Mouse (Mus musculus): ENCODE results near the gene Npnt. TPM values are rescaled to one million over a fixed set of nuclear protein-coding genes. Genes with fewer than 3 reads are reported as not detected.

Gene Npnt
- polyA plus RNA-seq, 1 experiment, result 17.6 TPM

DNA sequence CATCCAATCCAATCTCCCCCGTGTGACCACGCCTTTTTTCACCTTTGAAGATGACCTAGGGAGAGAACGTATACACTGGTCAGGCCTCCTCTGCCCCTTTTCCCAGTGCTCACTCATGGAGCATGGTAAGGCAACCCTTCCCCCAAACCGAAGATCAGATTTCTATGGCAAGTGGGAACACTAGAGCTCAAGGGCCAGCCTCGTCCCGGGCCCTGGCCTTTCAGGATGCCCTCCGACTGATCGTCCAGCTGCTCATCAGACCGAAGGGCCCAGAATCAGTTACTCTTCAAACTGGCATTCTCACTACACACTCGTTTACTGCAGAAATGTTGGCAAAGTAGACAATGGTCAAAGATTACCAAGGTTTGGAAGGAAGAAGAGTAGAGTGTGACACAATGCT lies 65.6 kb downstream of the Npnt start:
- H3K27me3 ChIP-seq (ENCODE audit: control insufficient read depth, insufficient read depth, low read length, poor library complexity, severe bottlenecking), result no peaks in the 10 kb centered on the region
- TF ChIP-seq CTCF (IDR thresholded peaks at IDR 0.05; ENCODE audit: low read depth, low read length) (no peak), POLR2A (IDR thresholded peaks at IDR 0.05; ENCODE audit: insufficient read depth, low read length) (no peak), EP300 (IDR thresholded peaks at IDR 0.05; ENCODE audit: insufficient read depth, low read depth, low read length) (no peak)
- no peak overlapping the region for H3K9ac ChIP-seq (ENCODE audit: low read depth, poor library complexity, severe bottlenecking)
- no peaks in the 10 kb centered on the region for H3K4me1 ChIP-seq (ENCODE audit: control insufficient read depth, insufficient read depth, low read length)
- H3K9me3 ChIP-seq (replicated peaks; ENCODE audit: control insufficient read depth, insufficient read depth, low read length, poor library complexity, severe bottlenecking), result no peaks in the 10 kb centered on the region
- H3K4me3 ChIP-seq (ENCODE audit: low read depth, low read length), result no peak overlapping the region
- H3K36me3 ChIP-seq (ENCODE audit: control insufficient read depth, insufficient read depth, low read length, poor library complexity, severe bottlenecking), result no peaks in the 10 kb centered on the region
- no peak overlapping the region for H3K27ac ChIP-seq (ENCODE audit: insufficient read depth, low read length)

GRCm38 (mm10) chr3:132883256-132883655 lies 66.8 kb downstream of the Npnt start:
- H3K9me3 ChIP-seq (replicated peaks; ENCODE audit: control insufficient read depth, insufficient read depth, low read length, poor library complexity, severe bottlenecking), result no peaks in the 10 kb centered on the region
- no peaks in the 10 kb centered on the region for H3K4me1 ChIP-seq (ENCODE audit: control insufficient read depth, insufficient read depth, low read length)

GRCm38 (mm10) chr3:132880826-132881225 lies 69.3 kb downstream of the Npnt start:
- Histone ChIP-seq H3K27me3 (ENCODE audit: control insufficient read depth, insufficient read depth, low read length, poor library complexity, severe bottlenecking) (no peaks in the 10 kb centered on the region), H3K27ac (ENCODE audit: insufficient read depth, low read length) (no peak overlapping the region), H3K9ac (ENCODE audit: low read depth, poor library complexity, severe bottlenecking) (no peak overlapping the region), H3K4me1 (ENCODE audit: control insufficient read depth, insufficient read depth, low read length) (no peaks in the 10 kb centered on the region), H3K36me3 (ENCODE audit: control insufficient read depth, insufficient read depth, low read length, poor library complexity, severe bottlenecking) (no peaks in the 10 kb centered on the region), H3K4me3 (ENCODE audit: low read depth, low read length) (no peak overlapping the region), H3K9me3 (replicated peaks; ENCODE audit: control insufficient read depth, insufficient read depth, low read length, poor library complexity, severe bottlenecking) (no peaks in the 10 kb centered on the region)
- TF ChIP-seq EP300 (IDR thresholded peaks at IDR 0.05; ENCODE audit: insufficient read depth, low read depth, low read length), result no peak
- no peak for TF ChIP-seq CTCF (IDR thresholded peaks at IDR 0.05; ENCODE audit: low read depth, low read length)
- TF ChIP-seq POLR2A (IDR thresholded peaks at IDR 0.05; ENCODE audit: insufficient read depth, low read length), result no peak

More at GRCm38 (mm10) chr3:132883256-132883655, 66.8 kb downstream of the Npnt start:
- Histone ChIP-seq H3K4me3 (ENCODE audit: low read depth, low read length) (no peak overlapping the region), H3K36me3 (ENCODE audit: control insufficient read depth, insufficient read depth, low read length, poor library complexity, severe bottlenecking) (no peaks in the 10 kb centered on the region), H3K27me3 (ENCODE audit: control insufficient read depth, insufficient read depth, low read length, poor library complexity, severe bottlenecking) (no peaks in the 10 kb centered on the region), H3K27ac (ENCODE audit: insufficient read depth, low read length) (no peak overlapping the region), H3K9ac (ENCODE audit: low read depth, poor library complexity, severe bottlenecking) (no peak overlapping the region)
- TF ChIP-seq CTCF (IDR thresholded peaks at IDR 0.05; ENCODE audit: low read depth, low read length) (no peak), POLR2A (IDR thresholded peaks at IDR 0.05; ENCODE audit: insufficient read depth, low read length) (no peak), EP300 (IDR thresholded peaks at IDR 0.05; ENCODE audit: insufficient read depth, low read depth, low read length) (no peak)

DNA sequence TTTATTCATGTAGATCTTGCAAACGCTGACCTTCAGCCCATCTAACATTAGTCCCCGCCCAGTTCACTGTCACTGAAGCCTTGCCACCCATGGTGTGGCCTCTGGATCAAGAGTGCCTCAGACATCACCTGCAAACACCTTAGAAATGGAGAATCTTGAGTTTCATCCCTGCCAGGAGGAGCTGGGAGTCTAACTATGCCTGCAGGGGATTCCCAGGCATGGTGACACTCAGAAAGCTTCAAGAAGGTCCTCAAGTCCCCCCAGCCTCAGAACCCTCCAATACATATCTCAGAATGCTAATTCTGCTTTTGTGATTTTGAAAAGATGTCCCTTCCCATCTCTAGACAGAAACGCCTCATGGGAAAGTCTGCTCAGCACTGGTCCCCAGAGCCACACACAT lies 69.7 kb downstream of the Npnt start:
- Histone ChIP-seq H3K36me3 (ENCODE audit: control insufficient read depth, insufficient read depth, low read length, poor library complexity, severe bottlenecking) (no peaks in the 10 kb centered on the region), H3K9me3 (replicated peaks; ENCODE audit: control insufficient read depth, insufficient read depth, low read length, poor library complexity, severe bottlenecking) (no peaks in the 10 kb centered on the region), H3K4me3 (ENCODE audit: low read depth, low read length) (no peak overlapping the region), H3K9ac (ENCODE audit: low read depth, poor library complexity, severe bottlenecking) (no peak overlapping the region), H3K27me3 (ENCODE audit: control insufficient read depth, insufficient read depth, low read length, poor library complexity, severe bottlenecking) (no peaks in the 10 kb centered on the region), H3K27ac (ENCODE audit: insufficient read depth, low read length) (no peak overlapping the region), H3K4me1 (ENCODE audit: control insufficient read depth, insufficient read depth, low read length) (no peaks in the 10 kb centered on the region)
- TF ChIP-seq POLR2A (IDR thresholded peaks at IDR 0.05; ENCODE audit: insufficient read depth, low read length) (no peak), EP300 (IDR thresholded peaks at IDR 0.05; ENCODE audit: insufficient read depth, low read depth, low read length) (no peak), CTCF (IDR thresholded peaks at IDR 0.05; ENCODE audit: low read depth, low read length) (no peak)

DNA sequence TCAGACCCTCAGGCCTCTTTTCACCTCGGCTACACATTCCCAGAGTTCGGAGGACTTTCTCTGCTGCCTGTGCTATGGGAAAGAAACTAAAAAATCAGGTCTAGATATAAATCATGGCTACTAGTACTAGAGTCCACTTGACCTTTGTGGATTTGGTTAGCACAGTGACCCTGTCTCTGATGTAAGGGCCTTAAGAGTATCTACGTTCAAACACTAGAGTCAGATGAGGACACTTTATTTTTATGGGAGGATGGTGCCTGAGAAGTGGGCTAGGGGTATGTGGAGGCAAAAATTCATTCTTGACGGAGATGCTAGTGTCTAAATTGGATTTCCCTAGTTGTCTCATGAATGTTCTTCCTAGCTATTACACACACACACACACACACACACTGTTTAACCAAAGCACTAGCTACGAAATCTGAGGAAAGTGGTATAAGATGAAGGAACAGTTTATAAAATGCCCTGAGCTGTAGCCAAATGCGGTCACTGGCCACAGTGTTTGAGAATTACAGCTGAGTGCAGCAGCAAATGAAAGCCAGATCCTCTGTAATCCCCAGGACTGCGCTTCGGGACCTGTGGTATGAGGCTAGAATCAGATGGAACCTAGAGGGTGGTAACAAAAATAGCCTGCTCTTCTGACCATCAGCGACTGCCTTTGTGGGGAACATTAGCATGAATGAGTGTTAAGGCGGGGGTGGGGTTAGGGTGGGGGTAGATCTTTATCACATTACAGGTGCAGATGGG lies 73.0 kb downstream of the Npnt start:
- no peak for TF ChIP-seq POLR2A (IDR thresholded peaks at IDR 0.05; ENCODE audit: insufficient read depth, low read length)
- no peak for TF ChIP-seq EP300 (IDR thresholded peaks at IDR 0.05; ENCODE audit: insufficient read depth, low read depth, low read length)
- no peak for TF ChIP-seq CTCF (IDR thresholded peaks at IDR 0.05; ENCODE audit: low read depth, low read length)
- Histone ChIP-seq H3K27ac (ENCODE audit: insufficient read depth, low read length) (no peak overlapping the region), H3K27me3 (ENCODE audit: control insufficient read depth, insufficient read depth, low read length, poor library complexity, severe bottlenecking) (no peaks in the 10 kb centered on the region)

DNA sequence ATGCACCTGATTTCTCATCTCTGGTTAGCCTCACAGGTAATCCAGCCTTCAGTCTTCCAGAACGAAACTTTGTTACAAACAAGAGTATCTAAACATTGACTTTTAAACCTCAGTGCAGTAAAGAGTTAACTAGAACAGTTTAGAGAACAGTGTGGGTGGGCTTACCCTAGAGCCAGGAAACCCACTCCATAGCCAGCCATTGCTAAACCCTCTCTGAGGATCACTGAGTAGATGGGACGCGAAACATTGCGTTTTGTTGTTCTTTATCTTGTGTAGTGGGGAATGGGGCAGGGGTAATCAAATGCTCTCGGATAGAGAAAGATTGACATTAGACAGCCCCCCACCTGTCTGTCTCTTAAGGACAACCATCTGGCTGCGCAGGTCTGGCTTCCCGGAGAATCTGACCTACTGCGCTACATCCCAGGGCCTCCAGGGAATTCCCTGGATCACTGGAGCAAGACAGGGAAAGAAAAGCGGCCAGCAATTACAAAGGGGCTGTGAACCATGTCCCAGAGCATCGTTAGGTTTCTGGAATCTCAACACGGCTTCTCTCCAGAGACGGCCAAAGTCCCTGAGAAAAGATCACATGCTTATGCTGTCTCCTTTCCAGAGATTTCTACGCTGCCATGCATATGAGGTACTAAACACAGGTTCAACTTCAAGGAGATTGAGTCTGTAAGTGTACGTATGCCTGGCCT lies 73.9 kb downstream of the Npnt start:
- TF ChIP-seq POLR2A (IDR thresholded peaks at IDR 0.05; ENCODE audit: insufficient read depth, low read length) (no peak), CTCF (IDR thresholded peaks at IDR 0.05; ENCODE audit: low read depth, low read length) (no peak), EP300 (IDR thresholded peaks at IDR 0.05; ENCODE audit: insufficient read depth, low read depth, low read length) (no peak)
- Histone ChIP-seq H3K27ac (ENCODE audit: insufficient read depth, low read length) (no peak overlapping the region), H3K9ac (ENCODE audit: low read depth, poor library complexity, severe bottlenecking) (no peak overlapping the region), H3K36me3 (ENCODE audit: control insufficient read depth, insufficient read depth, low read length, poor library complexity, severe bottlenecking) (no peaks in the 10 kb centered on the region), H3K27me3 (ENCODE audit: control insufficient read depth, insufficient read depth, low read length, poor library complexity, severe bottlenecking) (no peaks in the 10 kb centered on the region), H3K4me1 (ENCODE audit: control insufficient read depth, insufficient read depth, low read length) (no peaks in the 10 kb centered on the region), H3K9me3 (replicated peaks; ENCODE audit: control insufficient read depth, insufficient read depth, low read length, poor library complexity, severe bottlenecking) (no peaks in the 10 kb centered on the region), H3K4me3 (ENCODE audit: low read depth, low read length) (no peak overlapping the region)

More for the DNA sequence above, 73.0 kb downstream of the Npnt start:
- Histone ChIP-seq H3K4me1 (ENCODE audit: control insufficient read depth, insufficient read depth, low read length) (no peaks in the 10 kb centered on the region), H3K4me3 (ENCODE audit: low read depth, low read length) (no peak overlapping the region), H3K9ac (ENCODE audit: low read depth, poor library complexity, severe bottlenecking) (no peak overlapping the region), H3K36me3 (ENCODE audit: control insufficient read depth, insufficient read depth, low read length, poor library complexity, severe bottlenecking) (no peaks in the 10 kb centered on the region), H3K9me3 (replicated peaks; ENCODE audit: control insufficient read depth, insufficient read depth, low read length, poor library complexity, severe bottlenecking) (no peaks in the 10 kb centered on the region)
